Mouse (Mus musculus): Measurements from ENCODE around the gene Cadm3.

The Cadm3 gene

GRCm38 (mm10) chr1:173367356-173368046 is at the start of gene Cadm3:
Cadm3 (minus strand) TSS chr1:173367695.
- peak; percentile 94 for DNase-seq

GRCm38 (mm10) chr1:173414631-173415030 is 47.1 kb upstream of the Cadm3 start:
- no peak for DNase-seq

- DNase-seq, result no peak
Observed at GRCm38 (mm10) chr1:173411863-173412262, 44.4 kb upstream of the Cadm3 start.

- DNase-seq, result no peak
Observed at GRCm38 (mm10) chr1:173409066-173409465, 41.6 kb upstream of the Cadm3 start.

- DNase-seq, result no peak
Observed at GRCm38 (mm10) chr1:173404696-173405309, 37.3 kb upstream of the Cadm3 start.

- DNase-seq, result peak; percentile 30
Observed at GRCm38 (mm10) chr1:173398323-173398970, 31.0 kb upstream of the Cadm3 start.

- DNase-seq, result no peak
Observed at GRCm38 (mm10) chr1:173391754-173392153, 24.3 kb upstream of the Cadm3 start.

- DNase-seq, result peak; percentile 96
Observed at GRCm38 (mm10) chr1:173389901-173390401, 22.5 kb upstream of the Cadm3 start.

GRCm38 (mm10) chr1:173389431-173389830 is 21.9 kb upstream of the Cadm3 start:
- no peak for DNase-seq

GRCm38 (mm10) chr1:173381436-173381835 is 13.9 kb upstream of the Cadm3 start:
- DNase-seq, result no peak

GRCm38 (mm10) chr1:173377380-173378112 is 10.1 kb upstream of the Cadm3 start:
- peak; percentile 79 for DNase-seq

GRCm38 (mm10) chr1:173374020-173374419 is 6.5 kb upstream of the Cadm3 start:
- DNase-seq, result no peak

- DNase-seq, result peak; percentile 87
Observed at GRCm38 (mm10) chr1:173371586-173371985, 4.1 kb upstream of the Cadm3 start.

GRCm38 (mm10) chr1:173370456-173370855 is 3.0 kb upstream of the Cadm3 start:
- peak; percentile 37 for DNase-seq

GRCm38 (mm10) chr1:173369611-173370010 is 2.1 kb upstream of the Cadm3 start:
- peak; percentile 76 for DNase-seq

GRCm38 (mm10) chr1:173366701-173367355 is 667 bp downstream of the Cadm3 start:
- peak; percentile 80 for DNase-seq

GRCm38 (mm10) chr1:173365970-173366409 is 1.5 kb downstream of the Cadm3 start:
- peak; percentile 91 for DNase-seq

GRCm38 (mm10) chr1:173364125-173364800 is 3.2 kb downstream of the Cadm3 start:
- DNase-seq, result peak; percentile 91

- no peak for DNase-seq
Observed at GRCm38 (mm10) chr1:173363436-173363835, 4.1 kb downstream of the Cadm3 start.

GRCm38 (mm10) chr1:173361651-173362050 is 5.8 kb downstream of the Cadm3 start:
- DNase-seq, result no peak

- peak; percentile 93 for DNase-seq
Observed at GRCm38 (mm10) chr1:173359590-173360290, 7.8 kb downstream of the Cadm3 start.

Data from cerebellum, adult 11-12 months (tissue).